Mouse (Mus musculus) lung, adult 2 months (tissue): ENCODE data around the gene Pak2. TPM values are rescaled to one million over a fixed set of nuclear protein-coding genes. Genes with fewer than 3 reads are reported as not detected.
"Not testable (repeated sequence)": the region's sequence is repeated elsewhere in the genome, so short reads cannot be mapped to it uniquely, and the experiment has no call there.

Experiments used
- DNase-seq: peaks from one replicate; pipeline ENCODE4 v3.0.0; 2022
- H3K4me1 ChIP-seq: fragments of 200-500 bp; 2 replicates; pipeline ENCODE4 v1.6.1; 2011; ENCODE audit warnings: low read length; ENCODE audit not compliant: control insufficient read depth, insufficient read depth
- H3K4me3 ChIP-seq: fragments of 200-500 bp; replicated peaks from 2 replicates; pipeline ENCODE3; 2011; ENCODE audit warnings: low read depth, mild to moderate bottlenecking, control low read depth, low read length; ENCODE audit errors: extremely low read depth
- CTCF ChIP-seq: fragments of 200-500 bp; IDR thresholded peaks from 2 replicates; pipeline ENCODE4 v1.5.1; 2011; ENCODE audit warnings: mild to moderate bottlenecking, low read length, control low read depth; ENCODE audit not compliant: insufficient read depth
- POLR2A ChIP-seq: fragments of 200-500 bp; IDR thresholded peaks from 2 replicates; pipeline ENCODE4 v1.6.1; 2011; ENCODE audit warnings: low read depth, mild to moderate bottlenecking, control low read depth, low read length, borderline replicate concordance; ENCODE audit errors: extremely low read depth
- WGBS: fragments of 180-500 bp; shearing (Covaris S2); methylation state at CpG from one replicate; pipeline ENCODE4 v1.1.7; 2018; 5-methylcytosine and 5-hydroxymethylcytosine counted together
- polyA plus RNA-seq: library from polyadenylated mRNA; depleted of rRNA; stranded (reverse); fragments of >200 nt; gene quantifications from 2 replicates; pipeline ENCODE4 v1.2.3, GENCODE M21; 2012

Pak2 gene
- polyA plus RNA-seq, 1 experiment = 22.5 TPM

GRCm38 (mm10) chr16:32098897-32099637 is 19.9 kb upstream of the Pak2 start:
- Histone ChIP-seq H3K4me1 (peaks cover 5% of the 10 kb centered on the region; the same call in 1 of the 2 replicates), H3K4me3 (peak overlapping the region; percentile 86)
- DNase-seq = no peak
- TF ChIP-seq POLR2A (no peak), CTCF (no peak)
- under 1% methylated on average over 39 of the region's 39 CpGs for WGBS

- not testable (repeated sequence) for H3K4me3 ChIP-seq, DNase-seq, H3K4me1 ChIP-seq
- WGBS = 92% methylated on average over 2 of the region's 2 CpGs
Observed at GRCm38 (mm10) chr16:32097757-32098156, 18.6 kb upstream of the Pak2 start.

GRCm38 (mm10) chr16:32091466-32091865 is 12.3 kb upstream of the Pak2 start:
- no peak for TF ChIP-seq CTCF
- TF ChIP-seq POLR2A = no peak
- H3K4me1 ChIP-seq = no peaks in the 10 kb centered on the region
- H3K4me3 ChIP-seq = no peak overlapping the region
- WGBS = 95% methylated on average over 7 of the region's 7 CpGs
- no peak for DNase-seq

GRCm38 (mm10) chr16:32087629-32088443 is 8.7 kb upstream of the Pak2 start:
- no peaks in the 10 kb centered on the region for H3K4me1 ChIP-seq
- no peak for DNase-seq
- H3K4me3 ChIP-seq = no peak overlapping the region
- WGBS = 36% methylated on average over 17 of the region's 17 CpGs
- TF ChIP-seq POLR2A (no peak), CTCF (no peak)

- peaks cover 16% of the 10 kb centered on the region for H3K4me1 ChIP-seq
- TF ChIP-seq CTCF (no peak), POLR2A (no peak)
- peak overlapping the region; percentile 91 for H3K4me3 ChIP-seq
- no peak for DNase-seq
- under 1% methylated on average over 30 of the region's 30 CpGs for WGBS
Observed at GRCm38 (mm10) chr16:32078408-32078990, 643 bp downstream of the Pak2 start.

- Histone ChIP-seq H3K4me1 (peaks cover 16% of the 10 kb centered on the region), H3K4me3 (peak overlapping the region; percentile 91)
- no peak for DNase-seq
- 1% methylated on average over 13 of the region's 13 CpGs for WGBS
- TF ChIP-seq CTCF = no peak
- no peak for TF ChIP-seq POLR2A
Observed at GRCm38 (mm10) chr16:32077648-32078407, 1.3 kb downstream of the Pak2 start.

- TF ChIP-seq CTCF (no peak), POLR2A (no peak)
- Histone ChIP-seq H3K4me3 (no peak overlapping the region), H3K4me1 (peaks cover 16% of the 10 kb centered on the region)
- WGBS = 17% methylated on average over 3 of the region's 3 CpGs
- DNase-seq = no peak
Observed at GRCm38 (mm10) chr16:32076406-32076805, 2.7 kb downstream of the Pak2 start.

- DNase-seq = no peak
- no peak overlapping the region for H3K4me3 ChIP-seq
- peaks cover 16% of the 10 kb centered on the region for H3K4me1 ChIP-seq
- TF ChIP-seq POLR2A = no peak
- no peak for TF ChIP-seq CTCF
- 10% methylated on average over 1 of the region's 1 CpGs for WGBS
Observed at GRCm38 (mm10) chr16:32075762-32076161, 3.4 kb downstream of the Pak2 start.

GRCm38 (mm10) chr16:32070070-32070469 is 9.1 kb downstream of the Pak2 start:
- DNase-seq, H3K4me3 ChIP-seq: not testable (repeated sequence)
- peaks cover 19% of the 10 kb centered on the region for H3K4me1 ChIP-seq
- 51% methylated on average over 4 of the region's 4 CpGs for WGBS
